Mouse (Mus musculus): Measurements from ENCODE around the gene Vegfc.
A peak's percentile ranks its signal among the peaks of the same experiment; 100 is the strongest.

The Vegfc gene

DNA sequence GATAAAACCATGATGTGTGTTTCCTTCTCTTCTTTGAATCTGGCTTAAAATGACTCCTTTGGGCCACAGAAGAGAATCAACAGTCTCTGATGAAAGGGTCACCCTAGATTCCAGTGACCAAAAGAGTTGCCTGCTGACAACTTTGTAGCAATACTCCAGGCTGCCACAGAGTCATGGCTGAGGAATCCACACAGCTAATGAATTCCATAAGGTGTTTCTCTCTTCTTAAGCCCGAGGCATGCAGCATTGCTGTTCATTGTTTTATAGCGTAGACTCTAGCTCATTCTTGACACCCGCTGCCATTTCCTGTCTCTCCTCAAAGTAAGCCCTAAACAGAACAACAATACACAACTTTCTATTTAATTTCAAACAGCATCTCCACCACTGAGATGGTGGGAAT lies 37.2 kb downstream of the Vegfc start:
- no peaks in the 10 kb centered on the region for H3K36me3 ChIP-seq (ENCODE audit: control insufficient read depth, insufficient read depth, low read length, poor library complexity, severe bottlenecking)
- DNase-seq (ENCODE audit: low read depth, low spot score) = no peak
- H3K27me3 ChIP-seq (ENCODE audit: control insufficient read depth, insufficient read depth, low read length, poor library complexity, severe bottlenecking) = no peaks in the 10 kb centered on the region

GRCm38 (mm10) chr8:54120115-54120514 lies 42.7 kb downstream of the Vegfc start:
- DNase-seq (ENCODE audit: low read depth, low spot score) = peak; percentile 25
- Histone ChIP-seq H3K36me3 (ENCODE audit: control insufficient read depth, insufficient read depth, low read length, poor library complexity, severe bottlenecking) (no peaks in the 10 kb centered on the region), H3K27me3 (ENCODE audit: control insufficient read depth, insufficient read depth, low read length, poor library complexity, severe bottlenecking) (no peaks in the 10 kb centered on the region)

GRCm38 (mm10) chr8:54121942-54122341 lies 44.5 kb downstream of the Vegfc start:
- DNase-seq (ENCODE audit: low read depth, low spot score) = no peak
- H3K27me3 ChIP-seq (ENCODE audit: control insufficient read depth, insufficient read depth, low read length, poor library complexity, severe bottlenecking) = no peaks in the 10 kb centered on the region
- H3K36me3 ChIP-seq (ENCODE audit: control insufficient read depth, insufficient read depth, low read length, poor library complexity, severe bottlenecking) = no peaks in the 10 kb centered on the region

DNA sequence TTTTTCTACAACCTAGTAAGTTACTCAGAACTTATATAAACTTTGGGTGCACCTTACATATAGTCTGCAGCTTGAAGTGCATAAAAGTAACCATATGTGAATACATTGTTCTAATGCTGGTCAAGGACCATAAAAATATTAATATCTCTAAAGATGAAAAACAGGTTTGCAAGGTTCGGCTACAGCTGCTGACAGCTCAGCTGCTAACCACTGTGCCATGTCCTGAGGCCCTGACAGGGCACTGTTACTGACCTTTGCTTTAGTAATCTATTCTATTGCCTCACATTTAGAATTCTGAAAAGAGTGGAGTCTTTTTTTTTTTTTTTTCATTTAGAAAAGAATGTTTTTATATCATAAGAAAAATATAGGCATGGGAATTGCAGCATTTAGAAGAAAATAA lies 44.9 kb downstream of the Vegfc start:
- no peak for DNase-seq (ENCODE audit: low read depth, low spot score)
- H3K27me3 ChIP-seq (ENCODE audit: control insufficient read depth, insufficient read depth, low read length, poor library complexity, severe bottlenecking) = no peaks in the 10 kb centered on the region
- no peaks in the 10 kb centered on the region for H3K36me3 ChIP-seq (ENCODE audit: control insufficient read depth, insufficient read depth, low read length, poor library complexity, severe bottlenecking)

GRCm38 (mm10) chr8:54130558-54130957 lies 53.2 kb downstream of the Vegfc start:
- no peaks in the 10 kb centered on the region for H3K36me3 ChIP-seq (ENCODE audit: control insufficient read depth, insufficient read depth, low read length, poor library complexity, severe bottlenecking)
- no peak for DNase-seq (ENCODE audit: low read depth, low spot score)
- no peaks in the 10 kb centered on the region for H3K27me3 ChIP-seq (ENCODE audit: control insufficient read depth, insufficient read depth, low read length, poor library complexity, severe bottlenecking)

DNA sequence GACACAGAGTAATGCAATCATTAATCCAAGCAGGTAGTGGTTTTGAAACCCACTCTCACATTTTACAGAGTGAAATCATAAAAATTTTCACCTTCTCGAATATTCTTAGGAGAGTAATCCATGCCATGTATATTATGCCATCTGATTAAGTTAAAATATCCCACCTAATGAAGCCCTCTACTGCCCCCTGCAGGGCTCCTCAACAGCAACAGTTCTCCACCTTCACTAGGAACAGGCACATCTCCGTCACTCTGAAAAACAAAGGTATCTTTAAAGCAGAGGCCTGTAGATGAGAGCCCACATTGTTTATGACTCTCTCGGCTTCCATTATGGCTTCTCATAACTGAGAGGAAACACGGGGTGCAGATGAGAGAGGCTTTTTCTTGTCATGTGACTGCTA lies 75.8 kb downstream of the Vegfc start:
- H3K27me3 ChIP-seq (ENCODE audit: control insufficient read depth, insufficient read depth, low read length, poor library complexity, severe bottlenecking) = no peaks in the 10 kb centered on the region
- H3K36me3 ChIP-seq (ENCODE audit: control insufficient read depth, insufficient read depth, low read length, poor library complexity, severe bottlenecking) = no peaks in the 10 kb centered on the region
- DNase-seq (ENCODE audit: low read depth, low spot score) = peak; percentile 63

DNA sequence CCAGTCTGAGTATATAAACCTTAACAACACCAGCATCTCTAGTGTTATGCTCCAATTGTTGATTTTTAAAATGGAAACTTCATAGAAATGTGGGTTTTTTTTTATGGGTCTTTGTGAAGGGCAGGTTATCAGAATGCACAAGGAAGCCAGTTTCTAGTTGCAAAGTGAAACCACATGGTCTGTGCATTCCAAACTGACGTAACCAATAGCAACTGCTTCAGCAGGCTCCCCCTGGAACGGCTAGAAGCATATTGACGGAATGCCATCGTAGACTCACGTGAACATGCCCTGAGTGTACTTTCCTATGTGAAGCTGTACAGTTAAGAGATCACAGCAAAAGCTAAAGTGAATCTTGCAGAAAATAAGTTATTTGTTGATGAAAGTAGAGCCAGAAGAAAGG lies 86.1 kb downstream of the Vegfc start:
- peak; percentile 2 for DNase-seq (ENCODE audit: low read depth, low spot score)
- no peaks in the 10 kb centered on the region for H3K27me3 ChIP-seq (ENCODE audit: control insufficient read depth, insufficient read depth, low read length, poor library complexity, severe bottlenecking)
- H3K36me3 ChIP-seq (ENCODE audit: control insufficient read depth, insufficient read depth, low read length, poor library complexity, severe bottlenecking) = no peaks in the 10 kb centered on the region

DNA sequence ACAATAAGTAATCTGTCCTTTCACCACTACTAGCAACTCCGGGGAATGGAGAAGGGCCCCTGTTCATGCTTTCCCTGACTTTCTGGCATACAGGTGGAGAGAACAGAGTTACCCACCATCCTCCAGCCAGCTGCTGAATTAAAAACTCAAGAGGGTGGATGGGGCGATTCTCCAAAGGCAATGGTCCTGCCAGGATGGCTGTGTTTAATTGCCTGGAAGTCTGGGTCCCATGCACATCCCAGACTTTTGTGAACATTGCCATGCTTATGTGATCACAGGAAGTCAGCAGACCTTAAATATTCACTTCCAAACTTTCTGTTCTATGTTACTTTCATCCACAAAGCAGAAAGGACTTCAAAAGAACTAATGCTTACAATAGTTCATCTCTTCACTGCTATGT lies 107.9 kb downstream of the Vegfc start:
- no peaks in the 10 kb centered on the region for H3K36me3 ChIP-seq (ENCODE audit: control insufficient read depth, insufficient read depth, low read length, poor library complexity, severe bottlenecking)
- DNase-seq (ENCODE audit: low read depth, low spot score) = no peak
- no peaks in the 10 kb centered on the region for H3K27me3 ChIP-seq (ENCODE audit: control insufficient read depth, insufficient read depth, low read length, poor library complexity, severe bottlenecking)

DNA sequence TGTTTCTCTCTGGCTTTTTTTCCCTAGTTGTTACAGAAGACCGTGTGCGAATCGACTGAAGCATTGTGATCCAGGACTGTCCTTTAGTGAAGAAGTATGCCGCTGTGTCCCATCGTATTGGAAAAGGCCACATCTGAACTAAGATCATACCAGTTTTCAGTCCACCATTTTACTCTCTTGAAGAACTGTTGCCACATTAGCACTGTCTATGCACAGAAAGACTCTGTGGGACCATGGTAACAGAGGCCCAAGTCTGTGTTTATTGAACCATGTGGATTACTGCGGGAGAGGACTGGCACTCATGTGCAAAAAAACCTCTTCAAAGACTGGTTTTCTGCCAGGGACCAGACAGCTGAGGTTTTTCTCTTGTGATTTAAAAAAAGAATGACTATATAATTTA lies 108.5 kb downstream of the Vegfc start:
- Histone ChIP-seq H3K27me3 (ENCODE audit: control insufficient read depth, insufficient read depth, low read length, poor library complexity, severe bottlenecking) (no peaks in the 10 kb centered on the region), H3K36me3 (ENCODE audit: control insufficient read depth, insufficient read depth, low read length, poor library complexity, severe bottlenecking) (no peaks in the 10 kb centered on the region)
- no peak for DNase-seq (ENCODE audit: low read depth, low spot score)

DNA sequence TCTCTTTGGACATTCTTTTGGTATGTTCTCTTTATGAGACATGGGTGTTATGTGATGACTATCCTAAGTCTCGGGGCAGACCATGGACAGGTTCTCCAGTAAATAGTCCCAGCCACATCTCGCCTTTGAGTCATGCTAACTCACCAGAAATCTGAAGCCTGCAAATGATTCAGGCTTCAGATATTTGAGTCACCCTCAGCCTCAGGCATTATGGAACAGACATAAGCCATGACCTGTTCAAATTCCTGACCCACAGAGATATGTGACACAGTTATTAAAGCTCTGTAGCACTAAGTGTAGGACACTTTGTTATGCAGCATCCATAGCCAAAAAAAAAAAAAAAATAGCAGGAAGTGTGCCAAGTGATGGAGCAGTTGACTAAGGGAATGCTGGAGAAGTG lies 138.8 kb downstream of the Vegfc start:
- DNase-seq (ENCODE audit: low read depth, low spot score) = no peak
- no peaks in the 10 kb centered on the region for H3K27me3 ChIP-seq (ENCODE audit: control insufficient read depth, insufficient read depth, low read length, poor library complexity, severe bottlenecking)
- H3K36me3 ChIP-seq (ENCODE audit: control insufficient read depth, insufficient read depth, low read length, poor library complexity, severe bottlenecking) = no peaks in the 10 kb centered on the region

GRCm38 (mm10) chr8:54228801-54229204 lies 151.4 kb downstream of the Vegfc start:
- no peaks in the 10 kb centered on the region for H3K36me3 ChIP-seq (ENCODE audit: control insufficient read depth, insufficient read depth, low read length, poor library complexity, severe bottlenecking)
- no peak for DNase-seq (ENCODE audit: low read depth, low spot score)
- H3K27me3 ChIP-seq (ENCODE audit: control insufficient read depth, insufficient read depth, low read length, poor library complexity, severe bottlenecking) = no peaks in the 10 kb centered on the region

- no peaks in the 10 kb centered on the region for H3K36me3 ChIP-seq (ENCODE audit: control insufficient read depth, insufficient read depth, low read length, poor library complexity, severe bottlenecking)
These were observed 153.2 kb downstream of the Vegfc start for GRCm38 (mm10) chr8:54230638-54231037.

DNA sequence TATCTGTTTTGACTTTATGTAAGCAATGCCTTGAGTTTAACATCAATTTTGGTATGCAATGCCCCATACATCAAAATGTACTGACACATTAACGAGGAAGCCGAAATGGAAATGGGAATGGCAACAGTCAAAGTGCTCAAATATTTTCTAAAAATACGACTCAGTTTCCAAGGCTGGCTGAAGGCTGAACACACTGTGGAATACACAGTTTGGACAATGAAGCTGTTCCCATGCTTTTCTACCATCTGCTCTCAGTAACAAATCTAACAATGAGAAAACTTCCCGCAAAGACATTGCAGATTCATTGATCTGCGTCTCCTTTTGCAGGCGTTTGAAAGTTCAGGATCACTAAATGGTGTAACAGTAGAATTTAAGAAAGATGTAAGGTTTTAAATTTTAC lies 155.9 kb downstream of the Vegfc start:
- no peaks in the 10 kb centered on the region for H3K36me3 ChIP-seq (ENCODE audit: control insufficient read depth, insufficient read depth, low read length, poor library complexity, severe bottlenecking)
- H3K27me3 ChIP-seq (ENCODE audit: control insufficient read depth, insufficient read depth, low read length, poor library complexity, severe bottlenecking) = no peaks in the 10 kb centered on the region
- DNase-seq (ENCODE audit: low read depth, low spot score) = no peak

More at GRCm38 (mm10) chr8:54230638-54231037, 153.2 kb downstream of the Vegfc start:
- DNase-seq (ENCODE audit: low read depth, low spot score) = no peak
- H3K27me3 ChIP-seq (ENCODE audit: control insufficient read depth, insufficient read depth, low read length, poor library complexity, severe bottlenecking) = no peaks in the 10 kb centered on the region

Data from splenic B cell, adult 2 months (primary cell).